Mouse (Mus musculus) mouse trophoblast stem cell (cell line): Measurements from ENCODE around the gene Smim4.

Experiments used
- in situ Hi-C, 2 experiments: fragments of 300-500 bp; cut with MseI, MboI; formaldehyde crosslinking; loops; 2 replicates in 1 of 2; 3 replicates in 1 of 2; pipeline ENCODE4 v1.15.1; 2025

Smim4 gene

DNA sequence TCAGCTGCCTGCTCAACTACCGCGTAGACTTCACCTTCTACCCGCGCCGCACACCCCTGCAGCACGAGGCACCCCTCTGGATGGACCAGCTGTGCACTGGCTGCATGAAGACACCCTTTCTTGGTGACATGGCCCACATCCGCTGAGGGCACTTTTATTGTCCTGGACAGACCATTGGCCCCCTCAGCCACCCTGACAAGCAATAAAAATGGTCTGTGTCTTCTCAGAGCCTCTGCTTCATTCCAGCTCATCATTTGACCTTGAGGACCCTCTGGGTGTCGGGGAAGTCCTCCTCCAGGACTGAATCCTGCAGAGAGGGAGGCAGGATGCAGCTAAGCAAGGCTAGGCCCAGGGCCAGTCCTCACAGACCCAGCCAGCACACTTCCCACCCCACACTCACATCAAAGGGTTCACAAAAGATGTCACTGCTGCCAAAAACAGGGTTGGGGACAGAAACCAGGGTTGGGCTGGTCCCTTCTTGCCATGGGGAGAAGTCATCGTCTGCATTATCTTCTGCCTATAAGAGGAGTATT lies 10.2 kb upstream of the Smim4 start:
- in situ Hi-C loops, result no loop called here

DNA sequence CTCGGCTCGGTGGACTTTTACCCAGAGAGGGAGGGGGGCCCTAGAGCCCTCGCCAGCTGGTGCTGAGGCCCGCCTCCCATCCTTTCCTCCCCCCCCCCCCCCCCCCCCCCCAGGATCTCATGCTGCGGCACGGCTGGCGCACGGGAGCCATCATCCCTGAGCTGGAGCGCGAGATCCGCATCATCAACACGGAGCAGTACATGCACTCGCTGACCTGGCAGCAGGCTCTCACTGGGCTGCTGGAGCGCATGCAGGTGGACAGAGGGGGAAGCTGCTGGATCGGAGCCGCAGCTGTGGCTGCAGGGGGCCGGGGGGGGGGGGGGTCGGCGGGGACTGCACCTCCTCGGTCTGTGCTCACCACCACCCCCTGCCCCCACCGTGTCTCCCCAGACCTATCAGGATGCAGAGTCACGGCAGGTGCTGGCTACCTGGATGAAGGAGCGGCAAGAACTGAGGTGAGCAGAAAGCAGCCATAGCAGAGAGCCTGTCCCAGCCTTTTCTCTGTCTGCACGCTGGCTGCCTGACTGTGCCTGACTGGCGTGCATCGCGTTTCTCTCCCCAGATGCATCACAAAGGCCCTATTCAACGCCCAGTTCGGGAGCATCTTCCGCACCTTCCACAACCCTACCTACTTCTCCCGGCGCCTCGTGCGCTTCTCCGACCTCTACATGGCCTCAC lies 9.6 kb upstream of the Smim4 start:
- in situ Hi-C loops, result no loop called here

DNA sequence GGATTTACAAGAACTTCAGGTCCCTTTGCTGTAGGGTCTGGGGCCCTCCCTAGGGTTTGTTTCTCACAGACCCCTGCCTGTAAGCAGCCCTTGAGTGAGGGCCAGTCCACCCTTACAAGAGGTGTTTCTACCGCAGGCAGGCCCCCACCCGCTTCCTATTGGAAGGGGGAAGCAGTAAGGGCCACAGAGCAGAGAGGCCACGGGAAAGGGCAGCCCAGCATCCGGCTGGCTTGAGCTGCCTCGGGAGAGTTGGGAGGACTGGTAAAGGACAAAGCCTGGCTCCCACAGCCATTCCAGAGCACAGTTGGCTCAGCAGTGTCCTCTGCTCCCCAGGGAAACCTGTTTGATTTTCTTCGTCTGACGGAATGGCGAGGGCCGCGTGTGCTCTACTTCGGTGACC lies 9.0 kb upstream of the Smim4 start:
- in situ Hi-C loops, result no loop called here

DNA sequence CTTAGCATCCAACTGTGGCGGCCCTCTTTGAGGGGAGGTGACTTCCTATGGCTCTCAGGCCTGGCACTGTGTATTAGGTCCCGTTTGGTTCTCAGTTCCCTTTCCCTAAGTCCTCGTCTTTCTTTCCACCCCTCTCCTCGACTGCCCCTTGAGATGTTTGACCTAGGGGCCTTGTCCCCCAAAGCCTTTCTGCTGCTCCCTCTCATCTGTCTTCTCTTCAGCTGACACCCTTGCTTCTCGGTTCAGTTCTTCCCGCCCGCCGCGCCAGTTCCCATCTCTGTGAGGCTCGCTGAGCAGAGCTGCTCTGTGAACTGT lies 8.5 kb upstream of the Smim4 start:
- in situ Hi-C loops, result no loop called here

DNA sequence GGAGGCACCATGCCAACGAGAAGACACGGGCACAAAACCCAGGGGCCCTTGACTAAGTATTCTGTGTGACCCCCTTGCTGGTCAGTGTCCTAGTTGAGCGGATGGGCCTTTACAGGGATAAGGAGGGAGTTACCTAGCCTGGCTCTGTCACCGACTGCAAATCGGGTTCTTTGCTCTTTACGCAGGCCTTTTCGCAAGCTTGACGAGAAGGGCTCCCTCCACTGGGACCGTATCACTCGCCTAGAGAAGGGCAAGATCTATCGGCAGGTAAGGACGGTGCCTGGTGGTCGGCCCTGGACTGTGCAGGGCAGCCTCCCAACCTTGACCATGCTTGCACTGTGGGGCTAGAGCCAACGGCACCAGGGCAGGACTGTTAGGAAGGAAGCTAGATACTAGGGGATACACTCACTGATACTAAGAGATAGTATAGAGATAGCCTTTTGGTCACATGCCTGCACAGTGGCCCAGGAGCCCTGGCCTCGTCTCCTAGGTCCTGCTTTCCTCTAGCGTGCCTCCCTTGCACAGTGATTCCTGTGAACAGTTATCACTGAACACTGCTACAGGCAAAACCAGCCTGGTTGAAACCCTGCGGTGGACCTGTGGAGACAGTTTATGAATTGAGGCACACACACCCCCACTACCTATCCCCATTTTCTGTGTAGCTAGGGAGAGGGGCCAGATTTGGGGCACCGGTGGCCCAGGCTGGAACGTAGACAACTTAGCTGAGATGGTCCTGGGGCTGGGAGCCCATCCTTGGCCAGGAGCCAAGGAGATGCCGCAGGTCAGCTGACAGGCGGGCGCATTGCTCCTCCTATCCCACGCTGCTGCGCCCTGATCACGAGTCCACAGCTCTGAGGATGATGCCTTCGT lies 7.9 kb upstream of the Smim4 start:
- in situ Hi-C loops, result no loop called here

DNA sequence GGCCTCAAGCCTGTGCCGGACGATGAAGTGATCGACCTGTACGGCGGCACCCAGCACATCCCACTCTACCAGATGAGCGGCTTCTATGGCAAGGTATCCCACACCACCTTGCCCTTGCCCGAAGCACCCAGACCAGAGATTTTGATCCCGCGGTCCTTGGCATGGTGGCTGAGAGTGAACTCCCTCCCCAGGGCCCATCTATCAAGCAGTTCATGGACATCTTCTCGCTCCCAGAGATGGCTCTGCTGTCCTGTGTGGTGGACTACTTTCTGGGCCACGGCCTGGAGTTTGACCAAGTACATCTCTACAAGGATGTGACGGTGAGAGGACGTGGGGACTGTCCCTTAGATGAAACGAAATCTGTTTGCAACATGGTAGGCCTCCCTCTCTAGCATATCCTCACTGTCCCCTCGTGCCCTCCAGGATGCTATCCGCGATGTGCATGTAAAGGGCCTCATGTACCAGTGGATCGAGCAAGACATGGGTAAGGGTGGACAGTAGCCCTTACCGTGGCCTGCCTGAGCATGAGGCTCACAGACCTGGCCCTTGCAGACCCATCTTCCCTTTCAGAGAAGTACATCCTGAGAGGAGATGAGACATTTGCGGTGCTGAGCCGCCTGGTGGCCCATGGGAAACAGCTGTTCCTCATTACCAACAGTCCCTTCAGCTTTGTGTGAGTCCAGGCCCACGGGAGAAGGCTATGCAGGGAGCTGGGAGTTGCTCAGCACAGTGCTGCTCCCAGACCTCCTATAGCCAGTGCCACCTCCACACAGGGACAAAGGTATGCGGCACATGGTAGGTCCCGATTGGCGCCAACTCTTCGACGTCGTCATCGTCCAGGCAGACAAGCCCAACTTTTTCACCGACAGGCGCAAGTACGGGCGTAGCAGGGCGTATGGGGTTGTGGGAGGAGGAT lies 7.0 kb upstream of the Smim4 start:
- in situ Hi-C loops, result no loop called here

DNA sequence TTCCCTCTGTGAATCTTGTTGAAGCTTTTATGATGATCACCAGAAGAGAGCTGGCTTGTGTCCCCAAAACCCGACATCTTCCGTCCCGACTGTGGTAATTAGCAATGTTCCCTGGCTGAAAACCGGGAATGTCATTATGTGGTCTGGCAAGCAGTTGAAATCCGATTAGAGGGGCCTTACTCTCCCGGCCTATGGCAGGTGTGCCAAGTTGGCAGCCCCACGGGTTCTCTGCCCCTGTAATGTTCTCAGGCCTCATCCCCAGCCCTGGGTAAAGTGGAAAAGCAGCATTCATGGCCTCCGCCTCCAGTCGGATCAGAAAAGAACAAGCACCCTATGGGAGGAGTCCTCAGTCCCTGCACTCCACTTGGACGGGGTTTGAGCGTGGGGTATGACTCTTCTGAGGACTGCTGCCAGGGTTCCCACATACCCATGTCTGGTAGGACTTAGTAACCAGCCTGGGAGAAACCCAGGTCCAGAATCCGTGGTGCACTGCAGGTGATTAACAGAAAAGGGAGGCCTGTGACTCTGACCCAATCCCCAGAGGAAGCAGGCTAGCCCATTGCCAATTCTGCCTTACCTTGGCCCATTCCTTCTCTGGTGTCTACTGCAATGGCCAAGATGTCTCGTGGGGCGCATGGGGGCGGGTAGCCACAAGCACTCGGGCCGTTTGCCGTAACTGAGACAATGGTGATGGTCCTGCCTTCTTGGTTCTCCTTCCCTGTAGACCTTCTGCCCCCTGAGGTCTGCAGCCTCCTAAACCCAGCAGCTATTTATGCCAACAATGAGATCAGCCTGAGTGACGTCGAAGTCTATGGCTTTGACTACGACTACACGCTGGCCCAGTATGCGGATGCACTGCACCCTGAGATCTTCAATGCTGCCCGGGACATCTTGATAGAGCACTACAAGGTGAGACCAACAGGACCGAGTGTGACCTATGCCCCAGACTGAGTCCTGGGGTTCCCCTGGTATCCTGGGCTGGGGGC lies 5.6 kb upstream of the Smim4 start:
- in situ Hi-C loops, result no loop called here

DNA sequence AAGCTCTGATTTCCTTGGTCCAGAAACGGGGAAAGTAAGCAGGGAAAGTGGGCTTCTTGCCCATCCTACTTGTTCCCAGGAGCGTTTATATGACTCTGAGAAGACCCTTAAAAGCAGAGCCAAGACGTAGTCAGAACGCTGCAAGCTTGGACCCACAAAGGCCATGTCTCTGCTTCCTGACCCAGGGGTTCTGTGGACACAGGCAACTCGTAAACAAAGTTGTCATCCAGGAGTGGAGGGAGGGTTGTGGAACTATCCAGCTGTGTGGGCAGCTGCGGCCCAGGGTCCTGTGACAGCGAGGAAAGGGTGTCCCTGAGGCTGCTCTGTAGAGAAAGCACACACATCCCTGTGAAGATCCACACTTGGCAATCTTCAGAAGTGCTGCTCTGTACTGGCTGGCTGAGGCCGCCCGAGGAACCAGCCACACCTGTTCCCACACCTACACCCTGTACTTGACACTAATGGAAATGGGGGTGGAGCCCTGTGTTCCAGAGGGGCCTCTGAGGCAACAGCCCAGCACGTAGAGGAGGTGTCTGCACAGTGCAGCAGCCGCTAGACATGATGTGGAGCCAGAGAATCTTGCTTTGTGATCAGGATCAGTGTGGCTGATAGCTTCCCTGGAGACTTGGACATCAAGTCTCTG lies 4.4 kb upstream of the Smim4 start:
- in situ Hi-C loops, result no loop called here

DNA sequence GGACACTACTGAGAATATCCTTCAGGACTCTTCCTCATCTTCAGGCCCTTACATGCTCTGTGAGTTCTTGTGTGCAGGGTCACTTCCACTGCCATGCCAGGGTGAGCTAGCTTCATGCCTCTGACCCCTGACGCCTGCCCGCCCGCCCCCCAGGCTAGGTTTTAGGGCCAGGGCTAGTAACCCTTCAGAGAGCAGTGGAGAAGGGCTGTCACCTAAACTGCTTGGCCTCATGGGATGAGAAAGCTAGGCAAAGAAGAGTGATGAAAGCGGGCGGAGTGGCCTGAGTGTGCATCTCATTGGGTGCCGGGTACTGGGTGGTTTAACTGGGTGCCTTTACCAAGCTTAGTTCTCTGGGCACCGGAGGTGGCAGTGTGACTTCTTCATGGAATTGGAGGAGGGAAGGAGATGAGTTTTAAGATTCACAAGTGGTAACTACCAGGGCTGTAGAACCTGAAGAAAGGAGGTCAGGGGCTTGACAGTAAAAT lies 3.8 kb upstream of the Smim4 start:
- in situ Hi-C loops, result no loop called here

DNA sequence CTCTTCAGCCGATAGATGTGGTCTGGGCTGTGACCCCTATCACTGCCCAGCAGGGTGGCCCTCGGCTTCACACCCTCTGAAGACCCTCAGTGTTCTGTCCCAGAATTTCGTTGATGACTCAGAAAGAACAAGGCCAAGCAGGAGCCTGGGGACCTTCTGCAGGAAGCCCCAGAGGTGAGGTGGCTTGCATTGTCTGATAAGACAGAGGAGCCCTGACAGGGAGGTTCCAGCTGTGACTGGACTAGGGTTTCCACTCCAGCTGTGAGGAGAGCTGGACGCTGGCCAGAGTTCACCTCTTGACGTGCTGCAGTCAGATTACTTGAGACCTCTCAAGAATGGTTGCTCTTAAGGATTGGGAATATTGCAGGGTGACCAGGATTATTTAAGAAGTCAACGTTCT lies 3.3 kb upstream of the Smim4 start:
- in situ Hi-C loops, result no loop called here

DNA sequence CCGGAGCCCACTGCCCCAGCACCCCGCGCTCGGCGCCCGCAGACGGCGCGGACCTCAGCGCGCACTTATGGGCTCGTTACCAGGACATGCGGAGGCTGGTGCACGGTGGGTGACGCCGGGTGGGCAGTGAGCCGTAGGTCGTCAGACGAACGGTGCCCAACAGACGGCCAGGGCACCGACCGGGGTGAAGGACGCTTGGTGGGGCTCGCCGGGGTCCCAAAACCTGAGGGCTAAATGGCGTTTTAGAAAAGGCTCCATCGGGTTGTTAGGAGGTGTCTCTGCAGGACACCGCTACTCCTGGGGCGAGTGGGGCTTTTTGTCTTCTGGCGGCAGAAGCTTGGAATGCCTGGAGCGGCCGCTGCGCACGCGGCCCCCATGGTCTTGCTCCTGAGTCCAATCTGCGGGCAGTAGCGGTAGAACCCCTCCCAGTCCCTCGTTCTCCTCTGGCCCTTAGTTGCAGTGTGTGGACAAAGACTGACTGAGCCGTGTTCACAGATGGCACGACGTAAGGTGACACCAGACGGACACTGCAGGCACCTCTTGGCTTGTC lies 2.6 kb upstream of the Smim4 start:
- in situ Hi-C loops, result no loop called here

DNA sequence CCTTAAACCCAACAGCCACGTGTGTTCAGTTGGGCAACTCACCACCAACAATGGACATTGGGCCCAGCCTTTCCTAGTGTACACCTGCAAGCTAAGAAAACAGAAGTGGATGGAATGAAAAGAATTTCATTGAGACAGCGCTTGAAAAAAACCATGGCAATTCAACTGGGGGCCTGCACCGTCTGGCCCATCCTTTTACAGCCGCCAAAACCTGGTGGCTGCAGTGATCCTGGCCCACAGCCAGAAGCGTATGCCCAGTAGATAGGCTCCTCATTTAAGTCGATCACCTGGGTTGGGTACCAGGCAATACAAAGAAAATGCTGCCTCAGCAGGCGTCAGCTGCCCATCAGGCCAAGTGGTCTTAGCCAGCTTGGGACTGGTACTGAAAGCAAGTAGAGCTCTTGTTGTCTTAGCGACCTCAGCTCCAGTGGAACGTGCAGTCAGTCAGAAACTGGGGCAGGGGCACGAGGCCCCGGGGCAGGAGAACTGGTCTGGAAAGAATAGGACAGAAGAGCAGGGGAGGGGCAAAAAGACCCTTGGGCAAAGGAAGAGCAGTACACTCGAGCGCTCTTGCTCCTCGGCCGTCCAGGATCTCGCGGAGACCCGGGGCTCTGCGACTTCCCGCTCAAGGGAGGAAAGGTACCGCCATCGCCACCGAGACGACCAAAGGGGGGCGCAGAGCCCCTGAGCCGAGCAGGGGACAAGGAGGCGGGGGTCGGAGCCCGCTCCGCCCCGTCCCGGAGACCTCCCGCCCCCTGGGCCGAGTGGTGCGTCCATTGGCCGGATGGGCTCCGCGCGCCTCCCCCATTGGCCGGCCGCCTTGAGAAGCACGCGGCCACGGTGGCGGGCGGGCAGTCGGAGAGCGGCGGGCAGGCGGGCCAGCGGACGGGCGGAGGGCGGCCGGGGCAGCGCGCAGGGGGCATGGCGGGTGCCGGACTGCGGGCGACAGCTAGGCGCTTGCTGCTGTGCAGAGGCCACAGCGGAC lies 1.8 kb upstream of the Smim4 start, which contains the start of gene Nt5dc2:
Gene Nt5dc2, plus strand, starts transcription at position 818 of the 985 bp plus-strand sequence.
- in situ Hi-C loops, result no loop called here

DNA sequence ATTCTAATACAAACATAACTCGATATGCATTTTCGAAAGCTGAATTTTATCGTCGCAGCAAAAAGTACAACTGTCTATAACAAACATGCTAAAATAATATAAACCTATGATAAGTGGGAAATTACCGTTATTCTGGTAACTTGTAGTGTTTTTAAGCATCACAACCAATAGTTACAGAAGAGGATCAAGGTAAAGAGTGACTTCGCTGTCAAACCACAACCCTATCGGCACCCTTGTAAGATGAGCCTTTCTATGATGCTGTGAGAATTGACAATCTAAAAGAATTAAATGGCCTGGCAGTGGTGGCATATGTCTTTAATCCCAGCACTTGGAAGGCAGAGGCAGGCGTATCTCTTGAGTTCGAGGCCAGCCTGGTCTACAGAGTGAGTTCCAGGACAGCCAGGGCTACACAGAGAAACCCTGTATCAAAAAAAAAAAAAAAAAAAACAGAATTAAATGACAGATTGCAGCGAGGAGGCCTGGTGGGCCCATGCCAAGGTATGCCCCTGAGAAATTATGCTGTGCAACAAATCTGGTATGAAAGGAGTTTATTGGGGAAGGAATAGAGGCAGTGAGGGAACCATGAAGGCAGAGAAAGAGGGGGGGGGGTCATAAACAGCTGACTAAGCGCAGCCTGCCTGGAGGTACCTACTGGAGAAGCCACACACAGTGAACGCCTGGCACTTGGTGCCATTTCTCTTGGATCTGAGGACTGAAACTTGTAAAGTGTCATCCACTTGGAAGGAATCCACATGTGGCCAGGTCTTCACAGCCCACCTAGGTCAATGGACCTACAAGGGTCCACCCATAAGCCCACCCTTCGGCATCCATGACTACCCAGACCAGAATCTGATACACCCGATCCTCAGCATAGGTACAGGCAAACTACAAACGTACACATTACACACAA lies 825 bp upstream of the Smim4 start:
- in situ Hi-C loops, result no loop called here

DNA sequence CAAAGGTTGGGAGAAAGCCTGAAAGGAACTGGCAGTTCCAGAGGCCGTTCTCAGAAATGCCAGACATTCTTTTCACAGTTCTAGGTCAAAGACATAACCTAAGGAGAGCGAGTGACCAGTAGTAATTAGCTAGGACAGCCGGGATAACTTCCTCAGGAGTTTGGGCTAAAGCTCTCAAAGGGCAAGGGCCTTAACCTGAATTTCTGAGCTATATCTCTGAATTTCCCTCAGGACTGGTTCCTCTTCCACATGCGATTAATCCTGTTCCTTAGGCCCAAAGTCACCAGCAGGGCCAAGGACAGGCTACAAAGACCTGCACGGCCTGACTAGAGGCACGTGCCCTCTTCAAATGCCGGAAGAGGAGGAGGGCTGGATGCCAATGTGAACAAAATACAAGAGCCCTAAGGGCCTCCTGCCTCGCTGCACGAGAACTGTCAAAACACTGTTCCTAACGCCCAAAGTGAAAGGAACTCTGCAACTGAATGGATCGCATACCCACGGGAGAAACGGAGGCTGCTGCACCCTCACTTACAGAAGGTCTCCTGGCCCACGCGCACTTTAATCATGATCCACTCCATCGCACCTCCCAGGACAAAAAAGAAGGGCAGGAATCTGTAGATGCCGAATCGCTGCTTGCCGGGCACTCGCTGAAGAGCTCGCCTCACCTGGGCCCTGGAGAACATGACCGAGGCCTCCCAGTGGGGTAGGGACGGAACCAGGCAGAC lies 493 bp downstream of the Smim4 start:
- in situ Hi-C loops, result no loop called here

DNA sequence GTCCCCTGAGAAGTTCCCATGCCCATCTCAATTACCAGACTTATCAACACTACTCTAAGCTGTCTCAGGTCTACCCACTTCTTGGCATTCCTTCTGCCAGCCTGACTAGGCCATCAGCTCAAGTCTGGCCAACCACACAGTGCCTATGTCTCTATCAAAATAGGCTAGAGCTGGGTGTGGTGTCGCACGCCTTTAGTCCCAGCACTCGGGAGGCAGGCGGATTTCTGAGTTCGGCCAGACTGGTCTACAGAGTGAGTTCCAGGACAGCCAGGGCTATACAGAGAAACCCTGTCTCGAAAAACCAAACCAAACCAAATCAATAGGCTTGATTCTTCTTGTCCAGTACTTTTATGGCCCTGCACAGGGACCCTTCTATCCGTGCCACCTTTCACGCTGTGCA lies 1.9 kb downstream of the Smim4 start:
- in situ Hi-C loops, result no loop called here

DNA sequence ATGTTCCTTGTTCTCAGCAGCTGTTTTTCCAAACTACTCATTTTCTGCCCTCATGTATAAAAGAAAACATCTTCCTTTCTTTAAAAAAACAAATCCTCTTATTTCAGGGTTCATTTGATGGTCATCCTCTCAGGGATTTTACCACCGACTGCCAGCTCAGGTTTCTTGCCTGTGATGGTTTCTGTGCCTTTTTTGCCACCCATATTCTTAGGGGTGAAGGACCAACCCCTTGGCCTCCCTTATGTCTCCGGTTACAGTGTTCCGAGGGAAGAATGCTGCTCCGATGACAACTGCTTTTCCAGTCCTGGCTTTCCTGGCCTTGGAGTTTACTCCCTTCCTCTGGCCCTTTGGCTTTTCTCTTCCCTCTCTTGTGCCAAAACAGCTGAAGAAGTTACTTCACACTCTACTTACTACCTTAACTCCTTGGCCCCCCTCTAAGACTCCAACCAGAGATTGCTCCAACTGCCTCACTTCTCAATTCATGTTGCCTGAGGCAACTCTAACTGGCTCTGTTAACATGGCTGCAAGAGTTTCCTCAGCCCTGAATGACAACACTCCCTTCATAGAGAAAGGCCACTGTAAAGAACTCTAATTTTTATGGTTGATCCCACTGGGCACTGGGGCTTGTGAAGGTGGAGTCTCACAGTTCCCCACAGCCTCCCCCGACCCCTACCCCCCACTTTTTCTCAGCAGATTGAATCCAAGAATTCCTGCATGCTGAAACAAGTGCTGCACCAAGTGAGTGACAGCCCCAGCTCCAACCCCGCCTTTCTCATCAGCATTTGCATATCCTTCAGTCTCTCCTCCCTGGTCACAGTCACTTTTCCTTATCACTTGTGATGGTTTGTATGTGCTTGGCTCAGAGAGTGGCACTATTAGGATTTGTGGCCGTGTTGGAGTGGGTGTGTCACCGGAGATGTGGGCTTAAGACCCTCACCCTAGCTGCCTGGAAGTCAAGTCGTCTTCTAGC lies 3.4 kb downstream of the Smim4 start:
- in situ Hi-C loops, result no loop called here
